Mouse (Mus musculus) heart, embryonic 12.5 days (tissue): ENCODE measurements at regions not wholly inside any gene's neighbourhood (a gene's known extent, or its start where the extent isn't known, plus 50 kb on each side); places are given as distances from the start of the nearest gene placed in this dataset.
A peak's percentile ranks its signal among the peaks of the same experiment; 100 is the strongest.

Experiments
- ATAC-seq: fragments of 200-750 bp; cut with Nextera tagmentation; 2 replicates; pipeline ENCODE4 v1.8.0; 2017; ENCODE audit warnings: moderate TSS enrichment, moderate library complexity; ENCODE audit not compliant: insufficient number of reproducible peaks, low FRiP score
- H3K27ac ChIP-seq: fragments of 300-500 bp; sonication (generic); 2 replicates; pipeline ENCODE4 v1.5.1; 2016; ENCODE audit warnings: mild to moderate bottlenecking, moderate library complexity; ENCODE audit not compliant: poor library complexity, severe bottlenecking
- H3K27me3 ChIP-seq: fragments of 300-500 bp; sonication (generic); replicated peaks from 2 replicates; pipeline ENCODE4 v1.6.1; 2016; ENCODE audit warnings: mild to moderate bottlenecking, moderate library complexity
- H3K36me3 ChIP-seq: fragments of 300-500 bp; sonication (generic); 2 replicates; pipeline ENCODE4 v1.6.1; 2016; ENCODE audit warnings: mild to moderate bottlenecking, moderate library complexity
- H3K4me1 ChIP-seq: fragments of 300-500 bp; sonication (generic); replicated peaks from 2 replicates; pipeline ENCODE4 v1.6.1; 2016; ENCODE audit warnings: mild to moderate bottlenecking
- H3K4me2 ChIP-seq: fragments of 300-500 bp; sonication (generic); 2 replicates; pipeline ENCODE4 v1.6.1; 2016; ENCODE audit warnings: mild to moderate bottlenecking, moderate library complexity
- H3K4me3 ChIP-seq: fragments of 300-500 bp; sonication (generic); 2 replicates; pipeline ENCODE4 v1.5.1; 2016; ENCODE audit warnings: mild to moderate bottlenecking
- H3K9ac ChIP-seq: fragments of 300-500 bp; sonication (generic); 2 replicates; pipeline ENCODE4 v1.6.1; 2016; ENCODE audit warnings: mild to moderate bottlenecking, moderate library complexity
- H3K9me3 ChIP-seq: fragments of 300-500 bp; sonication (generic); replicated peaks from 2 replicates; pipeline ENCODE4 v1.6.1; 2016; ENCODE audit warnings: mild to moderate bottlenecking, moderate library complexity
- WGBS: fragments of 180-500 bp; shearing (Covaris S2); methylation state at CpG from one replicate; pipeline ENCODE4 v1.1.7; 2016; 5-methylcytosine and 5-hydroxymethylcytosine counted together

DNA sequence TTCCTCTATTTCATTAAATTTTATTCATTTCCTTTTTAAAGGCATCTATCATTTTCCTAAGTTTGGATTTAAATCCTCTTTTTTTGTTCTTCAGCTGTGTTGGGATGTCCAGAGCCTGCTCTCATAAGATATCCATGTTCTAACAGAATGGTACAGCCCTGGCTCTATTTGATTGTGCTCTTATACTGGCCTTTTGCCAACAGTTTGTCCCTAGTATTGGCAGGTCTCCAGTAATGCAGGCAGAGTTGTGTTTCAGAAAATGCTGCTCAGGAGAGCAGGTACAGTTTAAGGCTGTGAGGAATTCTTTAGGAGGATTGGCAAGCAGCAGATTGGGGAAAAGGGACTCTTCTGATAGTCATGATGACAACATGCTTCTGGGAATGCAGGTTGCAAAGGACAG lies 797.1 kb upstream of the Slit2 start:
- H3K4me1 ChIP-seq: no peaks in the 10 kb centered on the region; the same call in 1 of the 2 replicates
- H3K4me3 ChIP-seq: no peak overlapping the region
- no peaks in the 10 kb centered on the region for H3K9me3 ChIP-seq
- no peak overlapping the region for H3K9ac ChIP-seq
- ATAC-seq: no peak
- no peak overlapping the region for H3K27ac ChIP-seq
- no peaks in the 10 kb centered on the region for H3K27me3 ChIP-seq
- H3K36me3 ChIP-seq: no peaks in the 10 kb centered on the region
- H3K4me2 ChIP-seq: no peak overlapping the region

DNA sequence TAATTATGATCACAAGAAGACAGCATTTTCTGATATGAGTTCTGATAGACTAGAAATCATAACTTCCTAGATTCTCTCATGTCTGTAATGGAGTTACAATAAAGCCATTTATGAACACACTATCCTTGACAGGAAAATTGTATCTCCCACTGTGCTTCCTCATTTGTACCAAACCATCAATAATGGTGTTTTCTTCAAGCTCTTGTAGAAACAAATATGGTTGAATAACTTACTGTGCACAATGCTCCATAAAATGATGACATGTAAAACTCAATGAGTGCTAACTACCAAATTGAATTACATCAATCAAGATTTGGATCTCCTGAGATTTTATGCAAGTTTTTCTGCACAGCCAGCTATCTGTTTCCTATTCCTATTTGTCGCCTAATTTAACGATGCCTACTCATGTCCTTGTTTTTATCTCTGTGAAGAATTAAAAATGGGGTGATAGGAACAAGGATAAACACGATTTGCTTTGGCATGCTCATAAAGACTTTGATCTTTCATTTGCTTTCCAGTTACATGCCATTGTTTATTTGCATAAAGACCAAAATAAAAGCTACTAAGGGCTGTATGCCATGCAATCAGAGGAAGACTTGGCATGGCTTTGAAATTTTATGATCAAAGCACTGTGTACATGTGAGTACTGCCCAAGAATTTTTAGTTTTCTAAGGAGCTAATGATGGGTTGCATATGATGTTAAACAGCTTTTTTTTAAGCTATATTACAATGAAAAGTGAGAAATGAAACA lies 780.6 kb upstream of the Slit2 start:
- H3K27ac ChIP-seq: no peak overlapping the region
- 75% methylated on average over 3 of the region's 3 CpGs for WGBS
- no peak overlapping the region for H3K9ac ChIP-seq
- H3K4me3 ChIP-seq: no peak overlapping the region
- peaks cover 4% of the 10 kb centered on the region; the same call in 1 of the 2 replicates for H3K9me3 ChIP-seq
- no peaks in the 10 kb centered on the region for H3K36me3 ChIP-seq
- no peaks in the 10 kb centered on the region for H3K27me3 ChIP-seq
- no peak overlapping the region for H3K4me2 ChIP-seq
- no peaks in the 10 kb centered on the region for H3K4me1 ChIP-seq
- ATAC-seq: no peak

DNA sequence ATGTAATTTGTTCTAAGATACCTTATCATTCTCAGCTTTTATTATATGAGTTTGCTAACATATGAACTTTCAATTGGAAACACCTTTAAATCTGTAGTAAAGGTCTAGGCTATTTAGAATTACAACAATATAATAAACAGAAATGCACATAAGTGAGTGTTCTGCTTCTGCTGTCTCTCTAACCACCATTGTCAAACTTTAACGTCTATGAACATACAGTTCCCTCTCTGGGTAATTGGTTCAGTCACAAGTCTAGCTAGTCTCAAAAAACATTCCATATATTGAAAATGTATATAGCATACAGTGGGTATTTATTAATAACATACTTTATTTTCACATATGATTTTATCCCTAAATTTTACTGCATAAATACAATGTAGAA lies 780.0 kb upstream of the Slit2 start:
- no peaks in the 10 kb centered on the region for H3K9me3 ChIP-seq
- ATAC-seq: no peak
- no peaks in the 10 kb centered on the region for H3K4me1 ChIP-seq
- H3K4me2 ChIP-seq: no peak overlapping the region
- H3K9ac ChIP-seq: no peak overlapping the region
- WGBS: 83% methylated on average over 1 of the region's 1 CpGs
- H3K36me3 ChIP-seq: no peaks in the 10 kb centered on the region
- no peak overlapping the region for H3K4me3 ChIP-seq
- H3K27ac ChIP-seq: no peak overlapping the region
- no peaks in the 10 kb centered on the region for H3K27me3 ChIP-seq

DNA sequence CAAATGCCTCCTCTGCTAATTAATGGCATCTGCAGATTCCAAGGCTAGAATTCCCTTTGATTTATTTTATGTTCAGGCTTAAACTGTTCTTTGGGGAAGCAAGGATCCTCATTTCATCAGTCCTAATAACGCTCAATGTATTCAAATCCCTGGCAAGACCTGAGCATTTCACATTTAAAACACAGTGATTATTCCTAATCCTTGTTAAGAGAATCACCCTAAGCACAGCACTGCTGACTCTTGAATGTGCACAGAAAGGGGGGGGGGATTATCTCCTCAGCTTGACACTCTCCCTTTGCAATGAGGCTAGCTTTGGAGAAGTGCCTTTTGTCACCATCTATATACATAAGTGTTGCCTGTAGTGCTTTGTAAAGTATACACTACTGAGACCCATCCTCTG lies 772.4 kb upstream of the Slit2 start:
- H3K27ac ChIP-seq: no peak overlapping the region
- H3K4me1 ChIP-seq: no peaks in the 10 kb centered on the region
- 69% methylated on average over 1 of the region's 1 CpGs for WGBS
- H3K4me2 ChIP-seq: no peak overlapping the region
- no peak overlapping the region for H3K9ac ChIP-seq
- no peaks in the 10 kb centered on the region for H3K36me3 ChIP-seq
- H3K4me3 ChIP-seq: no peak overlapping the region
- H3K27me3 ChIP-seq: no peaks in the 10 kb centered on the region
- ATAC-seq: no peak
- no peaks in the 10 kb centered on the region for H3K9me3 ChIP-seq

DNA sequence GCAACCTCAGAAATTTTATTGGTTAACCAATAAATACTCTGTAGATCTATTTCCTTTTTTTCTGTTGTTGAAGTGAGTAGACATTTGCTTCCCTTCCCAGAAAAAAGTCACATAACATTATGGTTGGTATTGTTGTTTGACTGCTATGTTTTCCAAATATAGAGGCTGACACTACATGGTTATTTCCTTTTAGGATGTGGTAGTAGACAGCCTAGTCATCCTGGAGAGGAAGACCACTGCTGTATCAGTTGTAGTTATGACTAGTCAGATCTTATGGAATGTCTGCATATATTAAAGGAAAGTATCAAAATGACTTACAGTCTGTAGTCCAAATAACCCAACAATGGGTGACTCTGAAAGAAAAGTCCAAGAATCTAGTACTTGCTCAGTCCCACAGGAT lies 767.5 kb upstream of the Slit2 start:
- Histone ChIP-seq H3K4me1 (no peaks in the 10 kb centered on the region), H3K9ac (no peak overlapping the region), H3K27ac (no peak overlapping the region), H3K4me3 (no peak overlapping the region), H3K27me3 (no peaks in the 10 kb centered on the region), H3K4me2 (no peak overlapping the region), H3K36me3 (no peaks in the 10 kb centered on the region), H3K9me3 (no peaks in the 10 kb centered on the region)
- no peak for ATAC-seq

DNA sequence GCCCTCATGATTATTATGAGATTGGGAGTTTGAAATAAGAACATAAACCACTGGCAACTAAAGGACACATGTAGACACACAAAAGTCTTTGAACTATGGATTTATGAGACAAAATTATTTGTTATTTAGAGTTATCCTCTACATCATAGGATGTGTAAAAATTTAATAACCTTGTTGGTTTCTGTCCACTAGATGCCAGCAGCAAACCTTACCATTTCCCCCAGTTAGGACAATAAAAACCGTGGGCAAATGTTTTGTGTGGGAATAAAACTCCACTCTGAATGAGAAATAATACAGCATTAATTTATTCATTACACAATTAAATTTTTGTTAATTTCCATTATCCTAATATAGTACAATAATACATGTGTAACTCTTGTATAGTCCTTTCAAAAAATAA lies 757.7 kb upstream of the Slit2 start:
- H3K27ac ChIP-seq: no peak overlapping the region
- H3K36me3 ChIP-seq: no peaks in the 10 kb centered on the region
- ATAC-seq: no peak
- H3K4me1 ChIP-seq: 0 out of 2 replicates have a peak, but pooled peaks cover 4% of the 10 kb centered on the region
- H3K4me3 ChIP-seq: no peak overlapping the region
- H3K9ac ChIP-seq: no peak overlapping the region
- no peaks in the 10 kb centered on the region for H3K9me3 ChIP-seq
- no peaks in the 10 kb centered on the region for H3K27me3 ChIP-seq
- WGBS: 76% methylated on average over 1 of the region's 1 CpGs
- no peak overlapping the region for H3K4me2 ChIP-seq

DNA sequence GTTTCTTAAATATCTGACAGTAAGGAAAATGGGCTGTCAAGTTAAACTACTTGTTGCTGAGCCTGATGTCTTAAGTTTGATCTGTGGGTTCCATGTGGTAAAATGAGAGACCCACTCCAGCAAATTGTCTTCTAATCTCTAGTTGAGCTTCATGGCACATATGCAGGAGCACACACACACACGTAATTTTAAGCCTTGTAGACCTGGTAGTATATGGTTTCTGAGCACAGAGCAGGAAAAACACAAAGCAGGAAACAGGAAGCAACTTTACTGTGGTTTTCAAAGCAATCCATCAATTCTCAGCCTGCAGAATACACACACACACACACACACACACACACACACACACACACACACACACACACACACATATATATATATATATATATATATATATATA lies 746.8 kb upstream of the Slit2 start:
- H3K4me2 ChIP-seq: no peak overlapping the region
- H3K9me3 ChIP-seq: no peaks in the 10 kb centered on the region; the same call in 1 of the 2 replicates
- 57% methylated on average over 1 of the region's 1 CpGs for WGBS
- no peaks in the 10 kb centered on the region for H3K36me3 ChIP-seq
- H3K9ac ChIP-seq: no peak overlapping the region
- ATAC-seq: no peak
- no peaks in the 10 kb centered on the region for H3K27me3 ChIP-seq
- no peak overlapping the region for H3K27ac ChIP-seq
- no peak overlapping the region for H3K4me3 ChIP-seq
- 0 out of 2 replicates have a peak, but pooled peaks cover 4% of the 10 kb centered on the region for H3K4me1 ChIP-seq

DNA sequence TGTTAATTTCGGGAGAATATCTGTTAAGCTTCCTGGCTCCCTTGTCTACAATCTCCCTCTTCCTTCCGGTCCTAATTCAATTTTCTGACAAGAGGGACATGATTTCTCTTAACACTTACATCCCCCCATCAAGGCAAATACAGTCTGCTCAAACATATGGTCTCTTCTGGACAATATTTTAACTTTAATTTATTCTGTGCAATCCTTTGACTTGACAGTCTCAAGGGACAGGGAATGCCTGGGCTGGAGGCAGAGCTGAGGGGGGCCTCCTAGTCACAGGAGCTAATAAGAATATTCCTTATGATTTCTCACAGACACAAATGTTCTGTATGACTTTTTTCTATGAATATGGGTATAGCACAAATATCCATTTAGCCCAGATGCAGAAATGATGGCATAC lies 742.9 kb upstream of the Slit2 start:
- no peaks in the 10 kb centered on the region; the same call in 1 of the 2 replicates for H3K9me3 ChIP-seq
- no peak overlapping the region for H3K4me3 ChIP-seq
- ATAC-seq: no peak
- H3K9ac ChIP-seq: no peak overlapping the region
- WGBS: 50% methylated on average over 2 of the region's 2 CpGs
- no peak overlapping the region for H3K4me2 ChIP-seq
- no peaks in the 10 kb centered on the region for H3K36me3 ChIP-seq
- no peaks in the 10 kb centered on the region for H3K27me3 ChIP-seq
- H3K27ac ChIP-seq: peak overlapping the region; percentile 43
- 0 out of 2 replicates have a peak, but pooled peaks cover 4% of the 10 kb centered on the region for H3K4me1 ChIP-seq

DNA sequence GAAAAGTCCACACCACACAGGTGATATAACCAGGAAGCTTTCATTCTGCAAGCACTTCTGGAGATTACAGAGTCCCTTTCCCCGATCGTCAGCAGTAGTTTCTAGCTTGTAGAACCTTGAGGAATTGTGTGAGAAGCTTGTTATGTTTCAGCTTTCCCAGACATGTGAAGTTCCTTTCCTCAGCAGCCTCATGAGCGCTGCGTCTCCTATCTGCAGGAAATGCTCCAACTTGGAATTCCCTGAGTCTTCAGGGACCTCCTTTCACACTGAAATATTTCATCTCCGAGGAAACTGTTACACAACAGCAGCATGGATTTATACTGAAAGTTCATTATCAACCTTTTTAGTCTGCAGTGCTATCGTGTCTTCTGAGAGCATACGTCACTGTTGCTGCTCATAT lies 742.4 kb upstream of the Slit2 start:
- 42% methylated on average over 7 of the region's 7 CpGs for WGBS
- no peak overlapping the region for H3K4me2 ChIP-seq

DNA sequence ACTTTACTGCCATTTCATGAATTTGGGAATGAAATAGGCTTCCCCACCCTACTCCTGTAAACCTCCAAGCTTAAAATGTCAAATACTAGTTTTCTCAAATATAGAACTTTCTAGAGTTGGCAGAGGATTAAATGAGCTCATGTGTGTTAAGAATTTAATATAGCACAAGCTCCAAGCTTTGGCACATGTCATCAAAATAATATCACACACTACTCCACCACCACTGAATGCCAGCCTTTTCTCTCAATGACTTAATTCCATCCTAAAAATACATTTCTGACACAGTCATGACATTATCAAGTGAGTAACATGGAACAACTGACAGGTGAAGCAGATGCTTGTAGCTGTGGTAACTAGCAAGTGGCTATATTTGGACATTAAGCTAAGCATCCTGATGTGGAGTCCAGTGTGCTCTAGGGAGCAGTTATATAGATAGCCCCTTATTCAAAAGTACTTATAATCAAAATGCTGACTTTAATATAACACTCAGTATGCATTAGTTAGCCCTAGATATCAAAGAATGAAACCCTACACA lies 728.0 kb upstream of the Slit2 start:
- H3K4me3 ChIP-seq: no peak overlapping the region
- no peaks in the 10 kb centered on the region for H3K4me1 ChIP-seq
- no peaks in the 10 kb centered on the region for H3K36me3 ChIP-seq
- H3K9ac ChIP-seq: no peak overlapping the region
- no peaks in the 10 kb centered on the region for H3K27me3 ChIP-seq
- no peak overlapping the region for H3K4me2 ChIP-seq
- ATAC-seq: no peak
- H3K27ac ChIP-seq: no peak overlapping the region
- no peaks in the 10 kb centered on the region for H3K9me3 ChIP-seq

More for the DNA sequence above, 742.4 kb upstream of the Slit2 start:
- ATAC-seq: peak; percentile 51; the same call in 1 of the 2 replicates
- no peaks in the 10 kb centered on the region; the same call in 1 of the 2 replicates for H3K9me3 ChIP-seq
- no peak overlapping the region for H3K4me3 ChIP-seq
- H3K36me3 ChIP-seq: no peaks in the 10 kb centered on the region
- H3K9ac ChIP-seq: no peak overlapping the region
- 0 out of 2 replicates have a peak, but pooled peaks cover 4% of the 10 kb centered on the region for H3K4me1 ChIP-seq
- H3K27ac ChIP-seq: peak overlapping the region; percentile 43
- H3K27me3 ChIP-seq: no peaks in the 10 kb centered on the region

DNA sequence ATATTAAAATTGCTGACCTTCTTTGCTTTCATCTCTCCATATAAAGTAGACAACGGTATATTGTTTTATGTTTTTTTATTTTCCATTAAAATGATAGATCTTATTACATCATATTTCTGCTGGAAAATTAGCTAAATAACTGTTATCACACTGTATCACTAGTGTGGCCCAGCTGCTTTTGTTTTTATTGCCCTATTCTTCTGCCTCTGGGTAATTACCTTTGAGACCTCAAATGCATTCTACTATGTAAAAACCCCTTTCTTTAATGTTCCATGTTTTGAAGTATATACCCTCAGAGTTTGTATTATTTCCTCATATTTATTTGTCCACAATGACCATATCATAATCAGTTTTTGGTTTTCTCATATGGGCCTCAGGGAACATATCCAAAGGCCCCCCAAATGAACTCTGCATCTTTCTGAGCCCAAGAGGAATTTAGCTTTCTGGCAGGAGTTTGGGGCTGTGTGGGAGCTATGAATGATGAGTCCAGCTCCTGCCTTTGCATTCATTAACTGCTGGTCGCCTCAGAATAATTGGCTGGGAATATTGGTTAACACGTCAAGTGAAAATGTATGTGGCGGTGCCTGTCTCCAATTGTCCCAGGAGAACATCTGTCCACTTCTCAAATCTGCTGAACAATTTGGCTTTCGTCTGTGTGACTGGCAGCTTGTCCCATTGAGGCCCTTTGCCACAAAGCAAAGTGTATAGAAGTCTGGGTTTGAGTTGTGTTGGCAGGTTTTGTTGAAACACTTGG lies 721.1 kb upstream of the Slit2 start:
- no peaks in the 10 kb centered on the region for H3K36me3 ChIP-seq
- no peak overlapping the region for H3K4me3 ChIP-seq
- H3K27me3 ChIP-seq: no peaks in the 10 kb centered on the region
- no peak for ATAC-seq
- H3K4me2 ChIP-seq: no peak overlapping the region
- H3K4me1 ChIP-seq: no peaks in the 10 kb centered on the region
- no peaks in the 10 kb centered on the region for H3K9me3 ChIP-seq
- H3K9ac ChIP-seq: no peak overlapping the region
- H3K27ac ChIP-seq: no peak overlapping the region
- 69% methylated on average over 5 of the region's 5 CpGs for WGBS
